Mouse (Mus musculus) spleen, postnatal 36 days (tissue): ENCODE results near the gene Hist1h2bm.

Experiments
- DNase-seq, 2 experiments: peaks; one replicate each; pipeline ENCODE4 v3.0.0; 2022; ENCODE audit warnings: low spot score in 2 of 2, mixed read lengths in 1 of 2

Gene Hist1h2bm

GRCm38 (mm10) chr13:21727948-21728572, 6.2 kb downstream of the Hist1h2bm start:
- DNase-seq, result no peak

DNA sequence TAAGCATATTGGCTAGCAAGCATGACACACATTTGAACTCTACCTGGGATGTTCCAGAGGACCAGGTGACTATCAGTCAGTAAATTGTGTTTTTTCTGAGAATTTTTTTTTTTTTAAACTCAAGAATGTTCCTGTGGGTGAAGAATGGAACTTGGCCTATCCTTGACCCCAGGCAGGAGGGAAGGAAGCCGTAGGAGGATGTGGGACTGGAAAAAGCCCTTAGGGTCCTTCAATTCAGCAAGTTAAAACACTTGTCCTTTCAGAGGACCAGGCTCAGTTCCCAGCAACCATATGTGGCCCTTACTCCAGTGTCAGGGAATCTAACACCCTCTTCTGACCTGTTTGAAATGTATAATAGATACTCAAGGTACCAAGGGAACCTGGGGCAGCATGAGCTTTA, 7.7 kb downstream of the Hist1h2bm start:
- DNase-seq, result no peak

GRCm38 (mm10) chr13:21733466-21733865, 11.6 kb downstream of the Hist1h2bm start:
- no peak for DNase-seq

GRCm38 (mm10) chr13:21734010-21734905, 12.4 kb downstream of the Hist1h2bm start:
- peak; percentile 75 to 85 for DNase-seq

DNA sequence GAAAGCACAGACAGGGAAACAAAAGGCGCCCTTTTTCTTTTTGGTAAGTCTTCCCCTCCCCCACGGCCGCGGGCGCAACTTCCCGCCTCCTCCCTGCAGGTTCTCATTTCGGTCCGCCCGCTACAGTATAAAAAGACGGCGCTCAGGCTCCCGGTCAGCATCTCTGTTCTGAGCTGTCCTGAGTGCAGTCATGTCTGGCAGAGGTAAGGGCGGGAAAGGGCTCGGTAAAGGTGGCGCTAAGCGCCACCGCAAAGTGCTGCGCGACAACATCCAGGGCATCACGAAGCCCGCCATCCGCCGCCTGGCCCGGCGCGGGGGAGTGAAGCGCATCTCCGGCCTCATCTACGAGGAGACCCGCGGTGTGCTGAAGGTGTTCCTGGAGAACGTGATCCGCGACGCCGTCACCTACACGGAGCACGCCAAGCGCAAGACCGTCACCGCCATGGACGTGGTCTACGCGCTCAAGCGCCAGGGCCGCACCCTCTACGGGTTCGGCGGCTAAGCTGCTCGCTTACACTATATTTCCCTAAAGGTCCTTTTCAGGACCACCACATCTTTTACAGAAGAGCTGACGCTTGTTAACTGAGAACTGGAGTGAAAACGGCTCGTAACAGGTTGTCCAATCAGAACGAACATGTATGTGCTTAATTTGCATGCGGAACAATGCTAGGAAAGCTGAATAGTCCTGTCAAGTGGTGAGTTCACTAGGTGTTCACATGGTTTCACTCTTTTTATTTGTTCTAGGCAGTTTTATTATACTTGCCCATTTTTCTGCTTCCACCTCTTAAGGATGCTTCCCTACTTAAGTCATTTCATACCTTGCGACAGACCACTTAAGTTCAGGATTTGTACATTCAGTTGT, 13.3 kb downstream of the Hist1h2bm start, which contains the start of gene Hist1h4j:
Gene Hist1h4j, plus strand, starts transcription at position 159 of the 862 bp plus-strand sequence.
- peak; percentile 70 to 78 for DNase-seq

- DNase-seq, result no peak
Observed at GRCm38 (mm10) chr13:21745006-21745405, 23.2 kb downstream of the Hist1h2bm start.

DNA sequence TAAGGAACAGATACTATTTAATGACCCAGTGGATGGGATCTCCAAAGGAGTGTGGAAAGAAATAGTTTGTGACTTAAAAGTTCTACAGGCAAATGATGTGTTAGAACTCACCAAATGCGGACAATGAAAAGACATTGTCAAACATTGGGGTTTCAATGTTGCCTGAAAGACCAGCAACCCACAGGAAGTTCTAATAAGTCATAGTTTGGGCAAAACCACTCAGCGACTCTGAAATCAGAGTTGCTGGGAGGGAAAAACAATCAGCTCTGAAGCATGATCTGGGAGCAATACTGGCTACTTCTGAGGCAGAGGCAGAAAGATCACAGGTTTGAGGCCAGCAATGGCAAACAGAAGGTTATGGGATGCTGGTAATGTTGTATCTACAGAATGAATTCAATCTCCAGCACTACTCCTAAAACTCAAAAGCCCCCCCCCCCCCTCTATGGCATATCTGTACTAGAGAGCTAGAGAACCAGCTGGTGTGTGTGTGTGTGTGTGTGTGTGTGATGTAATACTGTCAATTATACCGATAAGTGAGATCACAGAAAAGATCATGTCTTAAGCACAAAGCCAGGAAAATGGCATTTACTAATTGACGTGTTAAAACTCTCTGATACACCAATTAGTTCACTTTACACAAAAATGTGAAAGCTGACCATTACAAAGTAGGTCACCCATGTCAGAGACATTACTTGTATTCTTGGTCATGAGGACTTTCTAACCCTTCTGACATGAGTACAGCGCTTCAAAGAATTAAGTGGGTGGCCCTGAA, 27.7 kb downstream of the Hist1h2bm start:
- DNase-seq, result no peak

GRCm38 (mm10) chr13:21750159-21751017, 28.5 kb downstream of the Hist1h2bm start, which contains the start of gene Hist1h4k:
Gene Hist1h4k, minus strand, starts transcription at chr13:21750505.
- DNase-seq, result peak; percentile 90 to 93

- DNase-seq, result no peak
Observed at GRCm38 (mm10) chr13:21751417-21751816, 29.6 kb downstream of the Hist1h2bm start.

DNA sequence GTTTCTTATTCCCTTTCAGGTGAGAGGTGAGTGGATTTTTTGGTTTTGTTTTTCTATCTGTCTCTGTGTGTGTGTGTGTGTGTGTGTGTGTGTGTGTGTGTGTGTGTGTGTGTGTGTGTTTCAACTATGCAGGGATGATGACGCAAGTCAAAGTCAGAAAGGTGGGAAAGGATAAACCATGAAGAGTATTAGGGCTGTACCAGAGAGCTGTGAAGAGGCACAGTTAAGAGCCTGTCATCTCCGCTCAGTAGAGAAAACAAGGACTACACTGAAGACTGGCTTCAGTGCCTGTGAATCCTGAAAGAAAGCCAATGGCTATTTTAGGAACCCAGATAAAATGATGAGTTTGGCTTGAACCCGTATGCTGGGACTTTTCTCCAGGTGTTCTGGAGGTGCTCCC, 30.0 kb downstream of the Hist1h2bm start:
- no peak for DNase-seq

DNA sequence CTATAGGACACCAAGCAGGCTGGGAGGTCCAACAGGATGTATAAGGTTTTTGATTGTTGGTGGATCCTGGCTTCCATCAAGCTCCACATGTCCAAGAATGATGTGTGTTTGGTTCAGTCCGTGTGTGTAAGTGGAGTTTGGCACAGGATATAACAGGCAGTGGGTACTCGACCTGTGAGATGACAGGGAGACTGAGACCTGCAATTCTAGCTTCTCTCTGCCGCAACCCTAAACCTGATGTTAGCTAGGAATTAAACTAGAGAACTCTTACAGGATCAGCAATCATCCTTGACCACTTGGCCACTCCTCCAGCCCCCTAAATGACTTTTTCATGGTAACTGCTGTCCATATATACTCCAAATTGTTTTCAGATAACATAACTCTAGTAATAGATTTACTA, 30.5 kb downstream of the Hist1h2bm start:
- no peak for DNase-seq

DNA sequence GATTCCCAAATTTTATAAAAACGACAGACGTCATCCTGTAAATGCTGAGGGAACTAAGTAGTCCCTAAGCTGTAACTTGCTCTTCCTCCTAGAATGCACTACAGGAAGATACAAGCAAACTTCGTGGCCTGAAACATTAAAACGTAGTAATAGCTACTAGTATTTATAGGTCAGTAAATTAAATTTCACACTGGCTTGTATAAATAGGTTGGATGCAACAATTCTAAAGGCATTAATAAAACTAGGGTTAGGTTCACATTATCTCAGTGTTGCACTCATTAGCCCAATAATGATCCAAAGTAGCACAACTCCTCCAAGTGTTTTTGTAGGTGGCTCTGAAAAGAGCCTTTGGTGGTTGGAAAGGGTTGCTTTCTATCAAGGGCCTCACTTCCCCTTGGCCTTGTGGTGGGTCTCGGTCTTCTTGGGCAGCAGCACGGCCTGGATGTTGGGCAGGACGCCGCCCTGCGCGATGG, 31.2 kb downstream of the Hist1h2bm start:
- DNase-seq, result no peak

- DNase-seq, result peak; percentile 85 to 91
Observed at GRCm38 (mm10) chr13:21753524-21754285, 31.9 kb downstream of the Hist1h2bm start, which contains the start of the genes Hist1h2ak and Hist1h2bn. Gene Hist1h2ak, minus strand, starts transcription at chr13:21753827. Gene Hist1h2bn, plus strand, starts transcription at chr13:21754123.

- peak; percentile 43 to 66 for DNase-seq
Observed at GRCm38 (mm10) chr13:21754294-21755001, 32.6 kb downstream of the Hist1h2bm start.

- DNase-seq, result no peak
Observed at GRCm38 (mm10) chr13:21755707-21756106, 33.9 kb downstream of the Hist1h2bm start.
